Mouse (Mus musculus) cerebellum, adult 8-10 months (tissue): ENCODE results near the gene Wdr1.

ENCODE experiments used
- DNase-seq: peaks from one replicate; pipeline ENCODE4 v3.0.0; 2022

The Wdr1 gene

DNA sequence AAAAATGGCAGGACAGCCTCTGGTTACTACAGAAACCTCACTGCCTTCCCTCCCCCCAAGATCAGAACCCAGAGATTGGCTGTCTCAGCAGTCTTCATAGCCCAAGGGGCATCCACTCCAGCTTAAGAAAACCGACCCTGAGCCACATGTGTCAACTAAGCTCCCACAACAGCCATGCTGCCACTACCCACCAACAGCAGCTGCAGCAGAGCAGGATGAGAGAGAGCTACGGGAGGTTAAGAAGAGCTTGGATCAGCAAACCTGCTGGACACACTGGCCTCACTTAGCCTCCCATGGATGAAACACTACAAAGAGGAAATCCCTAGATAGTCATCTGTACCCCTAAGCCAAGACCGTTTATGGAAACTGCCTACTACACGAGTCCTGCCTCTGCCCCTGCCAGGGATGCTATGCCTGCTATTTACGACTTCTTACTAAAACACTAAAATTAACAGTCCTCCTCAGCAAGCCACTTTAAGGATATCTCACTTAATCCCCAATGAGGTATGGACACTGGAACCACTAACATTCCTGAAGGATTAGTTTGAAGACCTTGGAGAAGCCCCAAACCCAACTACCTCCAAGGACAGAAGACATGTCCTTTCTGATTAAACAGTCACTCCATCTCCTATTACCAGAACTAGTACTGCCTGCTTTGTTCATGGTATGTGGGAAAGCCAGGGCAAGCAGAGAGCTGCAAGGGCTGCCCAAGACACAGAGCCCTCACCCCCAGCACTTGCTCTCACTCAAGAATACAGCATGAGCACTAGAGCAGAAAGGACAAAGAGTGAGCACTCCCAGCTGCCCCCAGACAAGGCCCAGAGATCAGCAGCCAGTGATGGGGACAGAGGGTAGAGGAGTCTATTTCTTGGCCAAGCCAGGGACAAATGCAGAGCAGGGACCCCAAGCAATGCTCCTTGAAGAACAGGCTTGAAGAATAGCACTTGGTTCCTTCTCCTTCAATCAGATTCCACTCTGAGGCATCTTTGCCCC, 18.3 kb downstream of the Wdr1 start:
- DNase-seq, result no peak

DNA sequence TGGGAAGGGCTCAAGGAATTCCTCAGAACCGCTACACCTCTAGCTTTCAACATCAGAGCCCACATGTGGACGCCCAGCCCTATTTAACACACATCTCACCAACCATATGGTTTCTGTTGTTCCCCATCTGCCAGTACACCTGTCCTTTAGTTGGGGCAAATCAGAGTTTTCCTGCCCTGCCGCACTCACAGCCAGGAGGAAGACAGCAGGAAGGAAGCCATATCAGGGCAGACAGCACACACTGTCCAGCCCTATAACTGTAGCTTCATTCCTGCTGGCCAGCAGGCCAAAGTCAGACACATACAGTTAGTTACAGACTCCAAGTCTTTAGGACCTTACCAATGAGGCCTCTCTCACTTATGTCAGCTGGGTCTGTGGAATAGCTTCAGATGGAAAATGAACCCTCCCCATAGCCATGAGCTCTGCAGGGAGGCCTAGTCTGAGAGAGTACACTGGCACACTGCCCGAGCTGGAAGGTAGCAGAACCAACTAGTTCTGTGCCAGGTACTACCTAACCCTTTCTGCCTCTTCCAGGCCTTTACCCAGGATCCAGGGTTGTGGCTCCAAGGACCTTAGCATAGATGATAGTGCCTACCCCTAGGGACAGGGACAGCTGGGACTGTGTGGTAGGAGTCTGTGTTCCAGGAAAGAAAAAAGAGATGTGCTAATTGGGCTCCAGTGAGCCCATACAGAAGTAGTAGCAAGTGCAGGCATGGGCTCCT, 19.4 kb downstream of the Wdr1 start:
- DNase-seq, result peak; percentile 80

DNA sequence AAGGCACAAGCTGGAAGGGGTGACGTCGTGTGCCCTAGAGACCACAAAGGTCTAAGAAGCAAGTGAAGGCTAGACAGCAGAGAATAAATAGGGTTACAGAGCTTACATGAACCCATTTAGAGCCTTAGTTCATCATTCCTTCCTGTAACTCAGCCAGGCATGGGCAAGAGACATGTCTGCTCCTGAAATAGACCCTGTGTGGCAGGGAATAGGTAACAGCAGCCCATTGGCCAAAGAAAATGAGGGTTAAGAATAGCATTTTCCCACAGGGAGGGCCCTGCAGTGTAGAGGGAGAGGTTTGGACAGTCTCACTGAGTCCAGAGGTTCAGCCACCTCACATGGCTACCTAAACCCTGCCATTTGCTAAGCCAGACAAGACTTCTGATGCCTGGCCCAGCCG, 21.3 kb downstream of the Wdr1 start:
- DNase-seq, result no peak

GRCm38 (mm10) chr5:38540898-38541297, 22.1 kb downstream of the Wdr1 start:
- DNase-seq, result no peak

GRCm38 (mm10) chr5:38538508-38538907, 24.5 kb downstream of the Wdr1 start:
- DNase-seq, result no peak

DNA sequence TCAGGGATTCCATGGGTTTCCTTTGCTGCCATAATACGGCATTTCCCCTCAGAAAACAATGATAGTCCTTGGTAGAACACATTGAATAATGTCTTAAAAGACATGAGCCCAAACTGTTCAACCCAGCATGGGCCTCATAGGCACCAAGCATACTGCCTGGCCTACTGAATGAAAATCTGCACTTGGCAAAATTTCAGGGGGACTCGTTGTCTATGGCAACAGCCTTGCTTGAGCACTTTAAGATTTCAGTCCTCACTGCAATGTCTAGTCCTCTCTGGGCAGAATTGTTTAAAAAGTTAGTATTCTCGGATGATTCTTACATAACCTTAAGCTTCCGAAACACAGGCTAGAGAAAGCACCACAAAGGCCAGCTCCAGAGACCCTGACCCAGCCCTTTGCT, 25.2 kb downstream of the Wdr1 start:
- no peak for DNase-seq

GRCm38 (mm10) chr5:38536822-38537221, 26.2 kb downstream of the Wdr1 start:
- DNase-seq, result no peak

- DNase-seq, result peak; percentile 76
Measured at GRCm38 (mm10) chr5:38532084-38532483, 30.9 kb downstream of the Wdr1 start.

DNA sequence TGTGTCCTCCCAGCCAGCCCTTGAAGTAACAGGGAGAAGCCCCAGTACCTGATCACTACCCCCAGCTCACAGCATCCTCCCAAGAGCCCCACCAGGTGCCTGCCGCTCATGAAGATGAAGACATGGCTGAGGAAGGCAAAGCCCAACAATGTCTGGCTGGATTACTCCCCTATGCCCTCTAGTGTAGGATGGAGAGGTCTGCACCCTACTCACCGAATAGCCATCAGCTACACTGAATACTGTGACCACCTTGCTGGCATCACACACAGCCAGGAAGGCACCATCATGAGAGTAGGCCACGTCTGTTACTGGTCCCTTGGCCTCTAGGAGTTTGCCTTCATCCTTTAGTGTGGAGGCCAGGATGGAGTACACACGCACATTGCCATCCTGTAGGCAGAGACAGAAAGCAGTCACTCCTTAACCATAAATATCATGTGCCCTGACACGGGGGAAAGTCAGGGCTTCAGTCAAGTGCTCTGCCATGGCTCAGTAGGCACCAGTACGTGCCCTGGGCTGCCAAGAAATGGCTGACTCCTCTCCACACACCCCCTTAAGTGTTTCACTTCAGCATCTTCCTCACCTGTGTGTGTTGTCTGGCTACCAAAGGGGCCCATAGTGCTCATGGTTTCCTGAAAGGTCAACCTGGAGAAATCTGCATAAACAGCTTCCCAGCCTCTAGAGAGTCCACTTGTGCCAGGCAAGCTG, 33.1 kb downstream of the Wdr1 start:
- DNase-seq, result no peak

GRCm38 (mm10) chr5:38522977-38523376, 40.0 kb downstream of the Wdr1 start:
- no peak for DNase-seq

DNA sequence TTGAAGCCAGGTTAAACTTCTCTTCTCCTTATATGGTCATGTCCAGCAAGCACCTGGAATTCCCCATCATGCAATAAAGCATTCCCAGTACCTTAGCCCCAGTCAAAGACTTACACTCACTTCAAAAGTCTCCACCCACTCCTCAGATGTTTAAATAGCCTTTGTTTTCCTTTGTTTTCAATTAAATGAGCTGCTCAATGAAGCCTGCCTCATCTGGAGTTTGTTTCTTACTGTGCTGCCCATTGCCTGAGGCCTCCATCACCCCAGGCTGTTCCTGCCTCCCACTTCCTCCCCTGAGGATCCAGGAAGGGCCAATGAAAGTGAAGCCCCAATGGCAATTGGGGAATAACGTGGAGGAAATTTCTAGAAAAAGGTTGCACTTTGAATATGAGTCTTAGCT, 42.2 kb downstream of the Wdr1 start:
- no peak for DNase-seq

DNA sequence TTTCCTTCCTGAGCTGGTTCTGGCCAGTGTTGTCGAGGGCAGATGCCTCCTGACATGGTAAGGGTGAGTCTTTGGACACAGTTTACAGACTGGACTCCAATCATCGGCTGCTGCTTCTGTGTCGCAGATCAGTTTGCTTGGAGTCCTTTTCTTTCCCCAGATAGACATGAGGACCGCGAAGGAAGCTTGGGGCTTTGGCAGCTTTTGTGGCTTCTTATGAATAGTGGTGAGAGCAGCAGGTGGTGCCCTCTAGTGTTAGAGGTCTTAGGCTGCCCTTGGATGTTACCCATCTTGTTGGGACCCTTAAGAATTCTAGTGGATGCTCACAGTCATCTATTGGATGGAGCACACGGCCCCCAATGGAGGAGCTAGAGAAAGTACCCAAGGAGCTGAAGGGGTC, 46.8 kb downstream of the Wdr1 start:
- DNase-seq, result no peak

- DNase-seq, result no peak
Measured at GRCm38 (mm10) chr5:38512991-38513390, 50.0 kb downstream of the Wdr1 start.

GRCm38 (mm10) chr5:38509568-38509967, 53.5 kb downstream of the Wdr1 start:
- DNase-seq, result no peak

DNA sequence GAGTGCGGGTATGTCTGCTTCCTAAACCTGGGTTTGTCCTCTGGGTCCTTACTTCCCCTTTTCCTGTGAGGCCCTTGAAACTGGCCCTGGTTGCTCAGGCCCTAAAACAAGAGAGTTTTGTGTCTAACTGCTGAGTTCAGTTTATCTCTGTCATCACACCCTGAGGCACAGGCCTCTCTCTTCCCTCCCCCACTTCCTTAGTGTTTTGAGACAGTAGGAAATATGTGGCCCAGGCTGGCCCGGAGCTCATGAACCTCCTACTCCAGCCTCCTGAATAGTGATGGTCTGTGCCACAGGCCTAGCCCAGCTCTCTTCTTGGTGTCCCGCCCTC, 57.6 kb downstream of the Wdr1 start:
- no peak for DNase-seq

DNA sequence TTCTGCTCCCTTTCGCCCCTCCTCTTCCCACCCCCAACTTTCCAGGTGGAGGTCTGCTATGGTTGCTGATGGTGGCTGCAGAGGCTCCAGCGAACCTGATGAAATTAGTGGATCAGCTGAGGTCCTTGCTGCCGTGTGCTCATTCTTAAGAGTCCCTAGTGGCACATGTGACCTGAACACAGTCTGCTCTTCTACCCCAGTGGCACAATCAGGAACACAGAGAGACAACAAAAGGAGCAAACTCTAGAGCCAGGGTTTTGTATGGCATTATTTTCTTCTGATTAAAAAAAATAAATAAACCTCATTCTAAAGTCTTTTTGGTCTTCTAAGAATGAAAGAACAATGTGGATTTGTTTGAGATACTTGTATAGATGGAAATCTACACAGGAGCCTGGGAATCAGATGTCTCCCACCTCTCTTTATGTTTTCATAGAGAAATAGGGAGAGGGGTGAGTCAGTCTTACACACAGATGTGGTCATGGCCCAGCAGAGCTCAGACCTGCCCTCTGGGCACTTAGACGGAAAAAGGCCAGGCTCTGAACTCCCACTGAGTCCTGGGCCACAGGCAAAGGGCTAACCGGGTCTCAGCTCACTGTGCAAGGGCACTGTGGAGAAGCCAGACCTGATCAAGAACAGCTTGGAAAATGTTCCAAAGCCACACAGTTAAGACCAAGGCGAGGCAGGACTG, 58.1 kb downstream of the Wdr1 start:
- DNase-seq, result no peak

DNA sequence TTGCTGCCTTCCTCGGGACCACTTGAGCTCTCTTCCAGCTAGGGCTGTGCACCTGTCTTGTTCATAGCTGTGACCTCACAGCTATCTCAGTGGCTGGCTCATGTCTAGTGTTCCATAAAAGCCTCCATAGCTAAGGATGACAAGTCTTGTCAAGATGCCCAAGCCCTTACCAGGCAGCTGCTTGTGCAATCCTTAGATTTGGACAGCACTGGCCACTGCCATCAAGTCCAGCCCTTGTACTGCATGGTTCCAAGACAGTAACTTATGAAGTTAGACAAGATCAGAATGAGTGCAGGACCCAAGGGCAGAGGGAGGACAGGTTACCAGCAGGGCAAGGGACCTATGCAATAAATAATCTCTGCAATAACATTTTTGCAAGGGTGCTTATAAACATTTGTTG, 58.9 kb downstream of the Wdr1 start:
- DNase-seq, result no peak

DNA sequence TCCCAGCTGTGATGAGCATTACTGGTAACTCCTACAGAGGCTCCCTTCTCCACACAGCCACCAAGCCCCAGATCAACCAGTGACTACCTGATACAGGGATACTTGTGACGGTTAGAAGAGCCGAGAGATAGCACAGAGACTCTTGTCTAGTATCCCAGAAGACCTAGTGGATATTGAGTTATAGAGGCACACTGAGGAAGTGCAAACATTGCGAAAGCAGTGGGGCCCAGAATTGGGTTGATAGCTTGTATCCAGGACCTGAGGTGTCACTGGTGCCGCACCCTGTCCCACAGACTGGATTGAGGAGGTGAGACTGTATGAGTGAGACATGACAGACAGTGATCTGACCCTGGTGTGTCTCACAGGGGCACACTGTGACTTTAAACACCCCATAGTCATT, 60.0 kb downstream of the Wdr1 start, which contains the start of gene Slc2a9:
Slc2a9 (minus strand) TSS at position 152 of the 400 bp plus-strand sequence.
- DNase-seq, result no peak

- DNase-seq, result no peak
Measured at GRCm38 (mm10) chr5:38500043-38500442, 63.0 kb downstream of the Wdr1 start.

GRCm38 (mm10) chr5:38499316-38499811, 63.7 kb downstream of the Wdr1 start:
- no peak for DNase-seq

- no peak for DNase-seq
Measured at GRCm38 (mm10) chr5:38498479-38498878, 64.5 kb downstream of the Wdr1 start.

DNA sequence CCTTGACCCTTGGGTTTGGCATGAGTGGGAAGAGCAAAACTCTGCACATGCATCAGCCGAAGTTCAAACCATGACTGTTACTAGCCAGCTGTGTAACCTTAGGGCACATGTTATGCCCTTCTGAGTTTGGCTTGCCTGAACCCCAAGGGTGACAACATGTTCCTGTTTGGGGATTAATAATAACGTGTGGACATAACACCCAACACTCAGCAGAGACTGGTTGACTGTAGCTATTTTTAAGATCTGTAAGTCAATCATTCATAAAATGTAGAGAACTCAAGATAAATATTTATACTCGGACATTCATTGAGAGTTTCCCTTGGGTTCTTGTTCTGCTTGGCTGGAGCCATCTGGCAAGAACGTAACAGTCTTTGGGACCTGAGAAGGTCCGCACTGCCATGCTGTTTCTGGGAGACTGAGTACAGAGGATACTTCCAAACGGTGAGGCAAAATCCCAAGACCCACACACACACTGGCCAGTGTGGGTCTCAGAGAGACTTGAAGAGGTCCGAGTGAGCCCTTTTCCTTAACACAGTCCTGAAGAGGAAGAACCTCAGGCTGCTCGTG, 66.4 kb downstream of the Wdr1 start:
- no peak for DNase-seq
